Mouse (Mus musculus) forebrain, embryonic 14.5 days (tissue): Measurements from ENCODE around the gene F2r. TPM values are rescaled to one million over a fixed set of nuclear protein-coding genes. Genes with fewer than 3 reads are reported as not detected.

Experiments used
- ATAC-seq: fragments of 200-750 bp; cut with Nextera tagmentation; 2 replicates; pipeline ENCODE4 v1.8.0; 2017; ENCODE audit warnings: mild to moderate bottlenecking, moderate library complexity
- DNase-seq: peaks from one replicate; pipeline ENCODE4 v3.0.0-alpha.2; 2015; ENCODE audit warnings: low spot score
- H3K27ac ChIP-seq: fragments of 300-500 bp; sonication (generic); 2 replicates; pipeline ENCODE4 v1.5.1; 2014; ENCODE audit warnings: low read depth, mild to moderate bottlenecking, control low read depth, low read length, moderate library complexity
- H3K27me3 ChIP-seq: fragments of 300-500 bp; sonication (generic); replicated peaks from 2 replicates; pipeline ENCODE4 v1.6.1; 2014; ENCODE audit warnings: low read length, control low read depth, mixed read lengths; ENCODE audit not compliant: control insufficient read depth, insufficient read depth
- H3K36me3 ChIP-seq: fragments of 300-500 bp; sonication (generic); 2 replicates; pipeline ENCODE4 v1.6.1; 2014; ENCODE audit warnings: low read length, control low read depth; ENCODE audit not compliant: control insufficient read depth, insufficient read depth
- H3K4me1 ChIP-seq: fragments of 300-500 bp; sonication (generic); 2 replicates; pipeline ENCODE4 v1.6.1; 2014; ENCODE audit warnings: antibody characterized with exemption, low read length, control low read depth; ENCODE audit not compliant: control insufficient read depth, insufficient read depth
- H3K4me2 ChIP-seq: fragments of 300-500 bp; sonication (generic); 2 replicates; pipeline ENCODE4 v1.6.1; 2014; ENCODE audit warnings: mild to moderate bottlenecking, control low read depth, low read length
- H3K4me3 ChIP-seq: fragments of 300-500 bp; sonication (generic); 2 replicates; pipeline ENCODE4 v1.5.1; 2014; ENCODE audit warnings: low read depth, low read length, control low read depth
- H3K9ac ChIP-seq: fragments of 300-500 bp; sonication (generic); 2 replicates; pipeline ENCODE4 v1.6.1; 2014; ENCODE audit warnings: mild to moderate bottlenecking, low read length, control low read depth, moderate library complexity
- H3K9me3 ChIP-seq: fragments of 300-500 bp; sonication (generic); replicated peaks from 2 replicates; pipeline ENCODE4 v1.6.1; 2016; ENCODE audit warnings: low read length, control low read depth, mixed read lengths; ENCODE audit not compliant: control insufficient read depth
- WGBS: fragments of 180-500 bp; shearing (Covaris S2); extraction: QIAGEN DNeasy Blood & Tissue Kit; methylation state at CpG from one replicate; pipeline ENCODE4 v1.1.7; 2014; 5-methylcytosine and 5-hydroxymethylcytosine counted together
- polyA plus RNA-seq: library from polyadenylated mRNA; unstranded; fragments of >200 nt; fragmentation: Nextera tagmentation; extraction: Ambion mirVana; gene quantifications from 2 replicates; pipeline ENCODE4 v1.2.1, GENCODE M21; 2014

Gene F2r
- polyA plus RNA-seq, 1 experiment from 2014 or later: 76.2 TPM

GRCm38 (mm10) chr13:95623042-95623441, 4.8 kb upstream of the F2r start:
- Histone ChIP-seq H3K27me3 (no peaks in the 10 kb centered on the region), H3K4me3 (no peak overlapping the region), H3K4me2 (no peak overlapping the region), H3K9me3 (no peaks in the 10 kb centered on the region), H3K36me3 (0 out of 2 replicates have a peak, but pooled peaks cover under 1% of the 10 kb centered on the region), H3K9ac (no peak overlapping the region), H3K4me1 (no peaks in the 10 kb centered on the region), H3K27ac (no peak overlapping the region)
- WGBS: 67% methylated on average over 3 of the region's 3 CpGs
- DNase-seq (no peak), ATAC-seq (no peak)

- DNase-seq (no peak), ATAC-seq (no peak)
- Histone ChIP-seq H3K27me3 (no peaks in the 10 kb centered on the region), H3K9ac (no peak overlapping the region), H3K27ac (no peak overlapping the region), H3K36me3 (no peaks in the 10 kb centered on the region), H3K4me2 (no peak overlapping the region), H3K4me1 (peaks cover 6% of the 10 kb centered on the region; the same call in 1 of the 2 replicates), H3K4me3 (no peak overlapping the region), H3K9me3 (no peaks in the 10 kb centered on the region)
- WGBS: 87% methylated on average over 3 of the region's 3 CpGs
Observed at GRCm38 (mm10) chr13:95621563-95621962, 3.3 kb upstream of the F2r start.

GRCm38 (mm10) chr13:95618859-95619258, 572 bp upstream of the F2r start:
- H3K9me3 ChIP-seq: no peaks in the 10 kb centered on the region
- peak overlapping the region; percentile 67 for H3K4me2 ChIP-seq
- H3K36me3 ChIP-seq: no peaks in the 10 kb centered on the region
- no peak overlapping the region for H3K27ac ChIP-seq
- no peak for DNase-seq
- WGBS: 8% methylated on average over 13 of the region's 13 CpGs
- peak overlapping the region; percentile 91 for H3K4me3 ChIP-seq
- H3K4me1 ChIP-seq: peaks cover 17% of the 10 kb centered on the region; the same call in 1 of the 2 replicates
- peak overlapping the region; percentile 97 for H3K9ac ChIP-seq
- ATAC-seq: peak; percentile 15; the same call in 1 of the 2 replicates
- H3K27me3 ChIP-seq: no peaks in the 10 kb centered on the region

- peak; percentile 62 for ATAC-seq
- H3K4me1 ChIP-seq: peaks cover 17% of the 10 kb centered on the region; the same call in 1 of the 2 replicates
- under 1% methylated on average over 21 of the region's 21 CpGs for WGBS
- H3K9ac ChIP-seq: peak overlapping the region; percentile 97
- peak overlapping the region; percentile 67 for H3K4me2 ChIP-seq
- no peaks in the 10 kb centered on the region for H3K9me3 ChIP-seq
- peak overlapping the region; percentile 79 for H3K27ac ChIP-seq
- DNase-seq: peak; percentile 36
- H3K27me3 ChIP-seq: no peaks in the 10 kb centered on the region
- peak overlapping the region; percentile 91 for H3K4me3 ChIP-seq
- H3K36me3 ChIP-seq: no peaks in the 10 kb centered on the region
Observed at GRCm38 (mm10) chr13:95617671-95618171, 566 bp downstream of the F2r start.

- H3K27ac ChIP-seq: no peak overlapping the region
- 5% methylated on average over 17 of the region's 17 CpGs for WGBS
Observed at GRCm38 (mm10) chr13:95617082-95617670, 1.1 kb downstream of the F2r start.

GRCm38 (mm10) chr13:95616512-95616911, 1.8 kb downstream of the F2r start:
- peaks cover 17% of the 10 kb centered on the region; the same call in 1 of the 2 replicates for H3K4me1 ChIP-seq
- H3K9ac ChIP-seq: peak overlapping the region; percentile 97
- no peak for ATAC-seq
- H3K27me3 ChIP-seq: no peaks in the 10 kb centered on the region
- H3K36me3 ChIP-seq: peaks cover 7% of the 10 kb centered on the region
- H3K27ac ChIP-seq: no peak overlapping the region
- H3K4me2 ChIP-seq: peak overlapping the region; percentile 67
- no peak for DNase-seq
- no peaks in the 10 kb centered on the region for H3K9me3 ChIP-seq
- peak overlapping the region; percentile 91 for H3K4me3 ChIP-seq
- 51% methylated on average over 11 of the region's 11 CpGs for WGBS

More at GRCm38 (mm10) chr13:95617082-95617670, 1.1 kb downstream of the F2r start:
- Histone ChIP-seq H3K4me1 (peaks cover 17% of the 10 kb centered on the region; the same call in 1 of the 2 replicates), H3K36me3 (peaks cover under 1% of the 10 kb centered on the region; the same call in 1 of the 2 replicates), H3K9me3 (no peaks in the 10 kb centered on the region), H3K27me3 (no peaks in the 10 kb centered on the region), H3K4me3 (peak overlapping the region; percentile 91), H3K9ac (peak overlapping the region; percentile 97), H3K4me2 (peak overlapping the region; percentile 67)
- ATAC-seq (no peak), DNase-seq (peak; percentile 27)

- Histone ChIP-seq H3K4me3 (no peak overlapping the region), H3K27ac (no peak overlapping the region), H3K4me2 (0 out of 2 replicates have a peak overlapping the region, but pooled peaks have one; percentile 67), H3K27me3 (no peaks in the 10 kb centered on the region), H3K9ac (no peak overlapping the region), H3K9me3 (no peaks in the 10 kb centered on the region), H3K36me3 (peaks cover 11% of the 10 kb centered on the region), H3K4me1 (peaks cover 17% of the 10 kb centered on the region; the same call in 1 of the 2 replicates)
- 87% methylated on average over 6 of the region's 6 CpGs for WGBS
- DNase-seq (no peak), ATAC-seq (no peak)
Observed at GRCm38 (mm10) chr13:95614757-95615156, 3.5 kb downstream of the F2r start.

GRCm38 (mm10) chr13:95612243-95612642, 6.0 kb downstream of the F2r start:
- ATAC-seq (no peak), DNase-seq (no peak)
- WGBS: 87% methylated on average over 10 of the region's 10 CpGs
- Histone ChIP-seq H3K9me3 (no peaks in the 10 kb centered on the region), H3K4me3 (no peak overlapping the region), H3K27ac (no peak overlapping the region), H3K4me1 (peaks cover 17% of the 10 kb centered on the region; the same call in 1 of the 2 replicates), H3K9ac (no peak overlapping the region), H3K27me3 (no peaks in the 10 kb centered on the region), H3K36me3 (peaks cover 11% of the 10 kb centered on the region), H3K4me2 (no peak overlapping the region)

GRCm38 (mm10) chr13:95611752-95612151, 6.5 kb downstream of the F2r start:
- no peak for ATAC-seq

More at GRCm38 (mm10) chr13:95611752-95612151, 6.5 kb downstream of the F2r start:
- Histone ChIP-seq H3K4me3 (no peak overlapping the region), H3K27me3 (no peaks in the 10 kb centered on the region), H3K4me2 (no peak overlapping the region), H3K9ac (no peak overlapping the region), H3K27ac (no peak overlapping the region), H3K9me3 (no peaks in the 10 kb centered on the region), H3K4me1 (peaks cover 13% of the 10 kb centered on the region; the same call in 1 of the 2 replicates), H3K36me3 (peaks cover 14% of the 10 kb centered on the region)
- DNase-seq: no peak
- WGBS: 93% methylated on average over 4 of the region's 4 CpGs
